Mouse (Mus musculus): Measurements from ENCODE around the gene Mob4. TPM values are rescaled to one million over a fixed set of nuclear protein-coding genes. Genes with fewer than 3 reads are reported as not detected.

Gene Mob4
- total and polyA plus RNA-seq, 2 experiments from 2014 or later, result 95.9 to 155 TPM

GRCm38 (mm10) chr1:55157329-55157728, 26.3 kb downstream of the Mob4 start:
- H3K4me1 ChIP-seq (ENCODE audit: insufficient read depth), result no peaks in the 10 kb centered on the region
- TF ChIP-seq CTCF (IDR thresholded peaks at IDR 0.05; ENCODE audit: low read depth), result no peak
- no peaks in the 10 kb centered on the region for H3K27me3 ChIP-seq (ENCODE audit: insufficient read depth, low read length)
- H3K4me2 ChIP-seq (ENCODE audit: low read depth), result no peak overlapping the region
- no peak for DNase-seq
- peaks cover 33% of the 10 kb centered on the region for H3K36me3 ChIP-seq (ENCODE audit: insufficient read depth)
- H3K4me3 ChIP-seq (ENCODE audit: low read depth, low read length), result no peak overlapping the region
- no peak for ATAC-seq
- no peak overlapping the region for H3K9ac ChIP-seq
- H3K27ac ChIP-seq (ENCODE audit: low read depth, low read length), result no peak overlapping the region
- WGBS, result 94% methylated on average over 4 of the region's 4 CpGs
- H3K9me3 ChIP-seq (ENCODE audit: low read length), result no peaks in the 10 kb centered on the region

DNA sequence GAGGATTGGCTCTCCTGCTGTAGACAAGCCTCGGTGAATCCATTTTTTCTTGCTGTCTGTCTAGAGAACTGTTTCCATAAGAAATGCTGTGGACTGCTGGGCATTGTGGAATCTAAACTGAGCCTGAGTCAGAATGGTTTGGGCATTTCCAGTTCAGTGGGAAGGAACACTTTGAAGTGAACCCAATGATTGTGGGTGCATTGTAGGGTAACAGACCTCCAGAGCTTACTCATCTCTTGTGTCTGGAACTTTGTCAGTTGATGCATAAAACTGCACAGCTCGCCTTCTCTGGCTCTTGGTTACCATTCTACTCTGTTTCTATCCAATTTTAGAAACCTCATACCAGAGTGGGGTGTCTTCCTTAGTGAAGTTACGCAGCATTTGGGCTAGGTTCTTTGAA, 27.2 kb downstream of the Mob4 start:
- H3K27me3 ChIP-seq (ENCODE audit: insufficient read depth, low read length), result no peaks in the 10 kb centered on the region
- H3K4me2 ChIP-seq (ENCODE audit: low read depth), result no peak overlapping the region
- no peak overlapping the region for H3K9ac ChIP-seq
- no peak overlapping the region for H3K27ac ChIP-seq (ENCODE audit: low read depth, low read length)
- DNase-seq, result no peak
- TF ChIP-seq CTCF (IDR thresholded peaks at IDR 0.05; ENCODE audit: low read depth), result no peak
- no peaks in the 10 kb centered on the region for H3K9me3 ChIP-seq (ENCODE audit: low read length)
- H3K4me3 ChIP-seq (ENCODE audit: low read depth, low read length), result no peak overlapping the region
- ATAC-seq, result no peak
- H3K4me1 ChIP-seq (ENCODE audit: insufficient read depth), result no peaks in the 10 kb centered on the region
- 92% methylated on average over 3 of the region's 3 CpGs for WGBS
- H3K36me3 ChIP-seq (ENCODE audit: insufficient read depth), result peaks cover 31% of the 10 kb centered on the region

- no peak for TF ChIP-seq CTCF (IDR thresholded peaks at IDR 0.05; ENCODE audit: low read depth)
- ATAC-seq (no peak), DNase-seq (no peak)
- H3K4me3 ChIP-seq (ENCODE audit: low read depth, low read length), result no peak overlapping the region
- H3K9ac ChIP-seq, result no peak overlapping the region
- H3K4me2 ChIP-seq (ENCODE audit: low read depth), result no peak overlapping the region
- H3K36me3 ChIP-seq (ENCODE audit: insufficient read depth), result peaks cover 30% of the 10 kb centered on the region
- H3K27ac ChIP-seq (ENCODE audit: low read depth, low read length), result no peak overlapping the region
- H3K27me3 ChIP-seq (ENCODE audit: insufficient read depth, low read length), result no peaks in the 10 kb centered on the region
- no peaks in the 10 kb centered on the region for H3K4me1 ChIP-seq (ENCODE audit: insufficient read depth)
- H3K9me3 ChIP-seq (ENCODE audit: low read length), result no peaks in the 10 kb centered on the region
- 90% methylated on average over 8 of the region's 8 CpGs for WGBS
Measured at GRCm38 (mm10) chr1:55158821-55159220, 27.8 kb downstream of the Mob4 start.

- Histone ChIP-seq H3K9ac (no peak overlapping the region), H3K4me1 (ENCODE audit: insufficient read depth) (no peaks in the 10 kb centered on the region), H3K36me3 (ENCODE audit: insufficient read depth) (peaks cover 26% of the 10 kb centered on the region), H3K27me3 (ENCODE audit: insufficient read depth, low read length) (no peaks in the 10 kb centered on the region), H3K9me3 (ENCODE audit: low read length) (no peaks in the 10 kb centered on the region), H3K4me2 (ENCODE audit: low read depth) (no peak overlapping the region), H3K4me3 (ENCODE audit: low read depth, low read length) (no peak overlapping the region), H3K27ac (ENCODE audit: low read depth, low read length) (no peak overlapping the region)
- DNase-seq (no peak), ATAC-seq (no peak)
- 93% methylated on average over 3 of the region's 3 CpGs for WGBS
- no peak for TF ChIP-seq CTCF (IDR thresholded peaks at IDR 0.05; ENCODE audit: low read depth)
Measured at GRCm38 (mm10) chr1:55160218-55160617, 29.2 kb downstream of the Mob4 start.

DNA sequence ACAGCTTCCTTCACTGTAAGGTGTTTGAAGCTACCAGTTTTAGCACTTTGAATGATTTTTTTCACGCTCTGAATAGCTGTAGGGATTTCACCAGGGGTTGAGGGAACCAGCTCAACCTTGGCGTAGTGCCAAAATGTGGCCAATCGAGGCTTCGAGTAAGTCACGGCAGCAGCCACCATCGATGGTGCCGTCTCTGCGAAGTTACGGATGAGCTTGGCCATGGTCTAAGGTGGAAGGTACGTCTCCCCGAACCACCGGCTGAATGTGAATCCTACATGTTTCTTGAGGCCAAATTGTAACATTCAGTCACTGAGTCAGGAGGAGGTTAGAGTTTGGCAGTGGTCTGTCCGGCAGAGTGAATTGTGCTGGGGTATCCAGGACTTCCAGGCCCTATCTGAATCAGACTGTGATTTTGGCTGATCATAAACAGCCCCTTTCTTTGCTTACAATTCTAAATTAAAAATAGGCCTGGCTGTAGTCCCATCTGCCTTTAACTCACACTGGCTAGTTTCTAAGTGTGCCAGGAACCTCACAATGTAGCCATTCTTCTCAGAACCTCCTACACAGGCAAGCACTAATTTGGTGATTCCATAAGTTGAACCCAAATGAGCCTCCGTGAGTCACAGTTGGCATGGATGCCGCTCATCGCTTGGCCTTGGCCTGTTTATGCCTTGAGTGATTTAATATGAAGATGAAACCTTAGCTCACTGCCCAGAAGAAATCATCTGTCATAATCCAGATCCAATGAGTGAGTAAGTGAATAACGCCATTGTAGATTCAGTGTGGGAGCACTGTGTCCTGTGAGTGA, 30.0 kb downstream of the Mob4 start:
- DNase-seq (peak; percentile 40), ATAC-seq (peak; percentile 55)
- TF ChIP-seq CTCF (IDR thresholded peaks at IDR 0.05; ENCODE audit: low read depth), result no peak
- peaks cover 22% of the 10 kb centered on the region for H3K36me3 ChIP-seq (ENCODE audit: insufficient read depth)
- WGBS, result 49% methylated on average over 17 of the region's 17 CpGs
- no peaks in the 10 kb centered on the region for H3K4me1 ChIP-seq (ENCODE audit: insufficient read depth)
- no peak overlapping the region for H3K9ac ChIP-seq
- 0 out of 2 replicates have a peak overlapping the region, but pooled peaks have one; percentile 1 for H3K27ac ChIP-seq (ENCODE audit: low read depth, low read length)
- no peak overlapping the region for H3K4me3 ChIP-seq (ENCODE audit: low read depth, low read length)
- no peak overlapping the region for H3K4me2 ChIP-seq (ENCODE audit: low read depth)
- H3K27me3 ChIP-seq (ENCODE audit: insufficient read depth, low read length), result no peaks in the 10 kb centered on the region
- H3K9me3 ChIP-seq (ENCODE audit: low read length), result no peaks in the 10 kb centered on the region

DNA sequence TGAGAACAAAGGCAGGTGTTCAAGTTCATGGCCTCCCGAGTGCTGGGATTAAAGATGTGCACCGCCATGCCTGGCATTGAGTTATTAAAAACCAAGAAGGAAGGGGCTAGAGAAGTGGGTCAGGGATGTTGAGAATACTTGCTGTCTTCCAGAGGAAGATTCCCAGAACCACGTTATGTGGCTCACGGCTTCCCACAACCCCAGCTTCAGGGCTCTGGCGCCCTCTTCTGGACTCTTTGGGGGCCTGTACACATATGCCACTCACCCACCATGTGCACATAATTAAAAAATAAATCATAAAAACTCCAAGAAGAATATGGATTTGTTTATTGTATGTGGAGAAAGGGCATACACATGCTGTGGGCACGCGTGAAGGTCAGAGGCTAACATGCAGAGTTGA, 30.9 kb downstream of the Mob4 start:
- 0 out of 2 replicates have a peak, but pooled peaks have one; percentile 57 for ATAC-seq
- H3K9me3 ChIP-seq (ENCODE audit: low read length), result no peaks in the 10 kb centered on the region

DNA sequence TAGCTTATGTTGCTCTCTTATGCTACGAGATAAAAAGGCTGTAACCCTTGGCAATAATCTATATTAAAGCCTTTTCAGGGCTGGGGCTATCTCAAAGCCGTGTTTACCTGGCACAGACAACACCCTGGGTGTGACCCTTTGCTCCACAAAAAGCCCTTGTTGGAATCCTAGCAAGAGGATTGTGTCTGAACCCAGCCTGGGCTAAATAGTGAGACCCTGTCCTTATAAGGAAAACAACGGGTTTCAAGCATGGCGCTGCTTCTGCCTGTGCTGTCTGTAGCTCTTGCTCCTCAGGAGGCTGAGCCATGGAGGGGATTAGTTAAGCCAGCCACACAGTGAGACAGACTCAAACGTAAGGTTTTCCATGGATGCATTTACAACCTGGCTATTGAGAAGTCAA, 31.8 kb downstream of the Mob4 start:
- no peak overlapping the region for H3K4me2 ChIP-seq (ENCODE audit: low read depth)
- H3K27me3 ChIP-seq (ENCODE audit: insufficient read depth, low read length), result no peaks in the 10 kb centered on the region
- no peak overlapping the region for H3K9ac ChIP-seq
- H3K4me3 ChIP-seq (ENCODE audit: low read depth, low read length), result no peak overlapping the region
- H3K4me1 ChIP-seq (ENCODE audit: insufficient read depth), result no peaks in the 10 kb centered on the region
- DNase-seq (no peak), ATAC-seq (no peak)
- H3K9me3 ChIP-seq (ENCODE audit: low read length), result no peaks in the 10 kb centered on the region
- 67% methylated on average over 5 of the region's 5 CpGs for WGBS
- H3K27ac ChIP-seq (ENCODE audit: low read depth, low read length), result no peak overlapping the region
- no peak for TF ChIP-seq CTCF (IDR thresholded peaks at IDR 0.05; ENCODE audit: low read depth)
- H3K36me3 ChIP-seq (ENCODE audit: insufficient read depth), result peaks cover 5% of the 10 kb centered on the region; the same call in 1 of the 2 replicates

More for the DNA sequence above, 30.9 kb downstream of the Mob4 start:
- Histone ChIP-seq H3K4me2 (ENCODE audit: low read depth) (no peak overlapping the region), H3K27ac (ENCODE audit: low read depth, low read length) (no peak overlapping the region), H3K4me3 (ENCODE audit: low read depth, low read length) (no peak overlapping the region), H3K9ac (no peak overlapping the region), H3K27me3 (ENCODE audit: insufficient read depth, low read length) (no peaks in the 10 kb centered on the region), H3K36me3 (ENCODE audit: insufficient read depth) (peaks cover 13% of the 10 kb centered on the region), H3K4me1 (ENCODE audit: insufficient read depth) (no peaks in the 10 kb centered on the region)
- TF ChIP-seq CTCF (IDR thresholded peaks at IDR 0.05; ENCODE audit: low read depth), result peak; percentile 30
- 65% methylated on average over 7 of the region's 7 CpGs for WGBS
- no peak for DNase-seq

Data from forebrain, postnatal 0 days (tissue).